Mouse (Mus musculus) MN1 (cell line): ENCODE measurements around the gene Anxa9.

ENCODE experiments used
- DNase-seq: peaks from one replicate; pipeline ENCODE4 v3.0.0-alpha.2; 2016; ENCODE audit warnings: low spot score

The Anxa9 gene

DNA sequence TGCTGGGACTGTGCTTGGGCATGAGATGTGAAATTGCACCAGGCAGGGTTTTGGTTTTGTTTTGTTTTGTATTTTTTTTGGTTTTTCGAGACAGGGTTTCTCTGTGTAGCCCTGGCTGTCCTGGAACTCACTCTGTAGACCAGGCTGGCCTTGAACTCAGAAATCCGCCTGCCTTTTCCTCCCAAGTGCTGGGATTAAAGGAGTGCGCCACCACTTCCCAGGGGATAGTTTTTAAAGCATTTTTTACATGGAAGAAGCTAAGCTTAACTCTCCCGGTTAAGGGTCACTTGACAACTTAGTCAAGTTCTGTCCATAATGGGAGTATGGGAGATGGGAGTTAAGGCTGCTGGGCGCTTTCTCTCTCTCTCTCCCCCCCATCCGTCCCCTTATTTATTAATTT lies 7.1 kb upstream of the Anxa9 start:
- DNase-seq, result peak; percentile 45

DNA sequence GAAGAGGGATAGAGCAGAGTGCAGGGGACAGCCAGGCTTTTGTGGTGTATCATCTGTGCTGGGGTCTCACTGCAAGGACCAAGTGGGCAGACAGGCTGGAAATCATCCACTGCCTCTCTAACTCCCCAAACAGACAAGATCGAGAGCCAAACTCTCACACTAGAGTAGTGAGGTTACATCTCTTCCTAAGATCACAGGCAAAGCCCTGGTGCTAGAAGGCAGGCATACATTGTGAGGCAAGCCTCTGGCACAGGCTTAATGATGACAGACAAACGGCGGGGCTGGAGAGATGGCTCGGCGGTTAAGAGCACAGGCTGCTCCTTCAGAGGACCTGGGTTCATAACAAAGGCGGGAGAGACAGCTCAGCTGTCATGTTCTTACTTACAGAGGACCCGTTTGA lies 6.5 kb upstream of the Anxa9 start:
- DNase-seq, result peak; percentile 44

DNA sequence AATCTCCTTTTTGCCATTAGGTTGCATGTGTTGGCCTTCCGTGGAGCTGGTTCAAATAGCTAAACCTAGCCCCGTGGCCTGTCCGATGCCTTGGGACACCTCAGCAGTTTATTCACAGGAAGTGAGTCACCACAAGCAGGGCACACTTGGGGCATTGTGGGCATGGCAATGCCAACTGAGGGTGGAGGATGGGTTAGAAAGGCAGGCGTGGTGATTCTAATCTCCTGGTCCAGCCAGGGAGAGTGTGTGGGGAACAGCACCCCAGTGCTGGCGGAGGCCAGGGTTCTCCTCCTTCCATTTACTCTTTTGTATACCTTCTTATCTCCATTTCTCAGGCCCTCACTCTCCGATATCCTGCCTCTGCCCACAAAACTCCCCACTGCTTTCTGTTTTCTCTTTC lies 5.6 kb upstream of the Anxa9 start:
- peak; percentile 83 for DNase-seq

DNA sequence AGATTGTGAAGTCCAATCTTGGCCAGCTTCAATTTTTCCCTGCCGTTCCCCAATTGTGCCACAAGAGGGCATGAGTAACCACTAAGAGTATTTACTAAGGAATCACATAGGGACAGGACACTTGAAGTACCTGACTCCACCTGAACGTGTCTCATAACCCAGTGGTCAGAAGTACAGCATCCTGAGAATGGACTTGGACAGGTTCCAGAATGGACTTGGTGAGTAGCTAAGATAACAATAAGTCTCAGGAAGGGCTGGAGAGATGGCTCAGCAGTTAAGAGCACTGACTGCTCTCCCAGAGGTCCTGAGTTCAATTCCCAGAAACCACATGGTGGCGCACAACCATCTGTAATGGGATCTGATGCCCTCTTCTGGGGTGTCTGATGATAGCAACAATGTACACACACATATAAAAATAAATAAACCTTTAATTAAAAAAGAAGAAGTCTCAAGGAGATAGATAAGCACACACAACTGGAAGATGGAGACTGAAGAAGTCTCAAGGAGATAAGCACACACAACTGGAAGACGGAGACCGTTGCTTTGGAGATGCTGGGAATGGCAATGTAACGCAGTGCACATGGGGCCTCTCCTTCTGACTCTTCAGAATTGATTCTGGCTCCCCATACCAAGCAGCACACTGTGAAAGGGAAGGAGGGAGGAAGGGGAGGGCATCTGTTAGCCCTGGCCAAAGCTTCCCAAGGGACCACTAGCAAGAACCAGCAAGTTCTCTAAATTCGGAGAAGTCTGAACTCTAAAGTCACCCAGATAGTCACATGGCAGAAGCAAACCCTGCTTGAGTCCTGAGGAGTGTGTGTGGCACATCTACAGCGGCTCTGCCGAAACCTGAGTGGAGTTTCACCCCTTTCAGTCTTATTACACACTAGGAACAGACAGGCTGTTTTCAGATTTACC lies 4.2 kb upstream of the Anxa9 start:
- DNase-seq, result peak; percentile 84

DNA sequence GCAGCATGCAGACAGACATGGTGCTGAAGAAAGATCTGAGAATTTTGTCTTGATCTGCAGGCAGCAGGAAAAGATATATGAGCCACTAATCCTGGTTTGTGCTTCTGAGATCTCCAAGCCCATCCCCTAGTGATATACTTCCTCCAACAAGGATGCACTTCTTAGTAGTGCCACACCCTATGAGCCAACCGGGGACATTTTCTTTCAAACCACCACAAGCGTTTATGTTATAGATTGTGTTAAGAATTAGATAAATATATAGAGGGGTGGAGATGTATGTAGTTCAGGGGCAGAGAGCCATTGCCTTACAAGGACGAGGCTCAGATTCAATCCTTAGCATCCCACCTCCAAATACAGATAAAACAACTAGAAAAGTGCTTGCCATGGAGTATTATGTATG lies 3.5 kb upstream of the Anxa9 start:
- DNase-seq, result no peak

DNA sequence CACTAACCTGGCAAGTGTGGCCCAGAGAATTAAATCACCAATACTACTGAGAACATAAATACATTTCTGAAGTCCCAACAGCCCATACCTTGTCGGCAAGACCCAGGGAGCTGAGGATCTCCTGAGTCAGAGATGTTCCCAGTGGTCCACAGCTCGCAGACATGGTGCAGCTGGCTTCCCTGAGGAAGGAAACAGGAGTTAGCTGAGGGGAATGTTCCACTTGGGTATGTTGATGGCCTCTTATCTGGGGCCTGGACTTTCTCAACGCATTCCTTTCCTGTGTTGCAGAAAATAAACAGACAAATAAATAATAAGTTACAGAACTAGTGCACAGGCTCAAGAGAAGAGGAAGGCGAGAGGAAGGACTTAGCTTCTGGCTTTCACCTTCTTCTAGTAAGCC lies 732 bp downstream of the Anxa9 start:
- no peak for DNase-seq

DNA sequence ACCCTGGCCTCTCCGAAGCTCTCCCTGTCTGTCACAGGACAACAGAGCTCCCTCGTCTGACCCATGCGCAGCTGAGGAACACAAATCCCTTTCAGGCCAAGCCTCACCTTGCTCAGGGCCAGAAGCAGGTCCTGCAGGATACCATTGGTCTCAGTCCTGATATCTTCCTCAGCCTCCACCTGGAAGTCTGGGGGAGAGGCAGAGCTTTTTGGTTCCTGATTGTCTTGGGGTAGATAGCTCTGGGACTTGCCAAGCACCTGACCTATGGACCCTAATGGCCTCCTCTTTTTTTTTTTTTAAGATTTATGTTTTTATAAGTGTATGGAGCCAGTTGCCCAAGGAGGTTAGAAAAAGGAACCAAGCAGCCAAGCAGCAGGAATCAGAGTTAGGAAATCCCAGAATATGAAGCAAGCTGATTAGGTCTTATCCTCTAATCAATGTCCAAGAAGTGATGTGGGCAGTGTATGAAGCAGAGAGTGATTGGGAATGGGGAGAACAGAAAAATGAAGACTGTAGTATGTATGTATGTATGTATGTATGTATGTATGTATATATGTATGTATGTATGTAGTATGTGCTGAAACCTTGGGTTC lies 5.7 kb downstream of the Anxa9 start:
- DNase-seq, result no peak

DNA sequence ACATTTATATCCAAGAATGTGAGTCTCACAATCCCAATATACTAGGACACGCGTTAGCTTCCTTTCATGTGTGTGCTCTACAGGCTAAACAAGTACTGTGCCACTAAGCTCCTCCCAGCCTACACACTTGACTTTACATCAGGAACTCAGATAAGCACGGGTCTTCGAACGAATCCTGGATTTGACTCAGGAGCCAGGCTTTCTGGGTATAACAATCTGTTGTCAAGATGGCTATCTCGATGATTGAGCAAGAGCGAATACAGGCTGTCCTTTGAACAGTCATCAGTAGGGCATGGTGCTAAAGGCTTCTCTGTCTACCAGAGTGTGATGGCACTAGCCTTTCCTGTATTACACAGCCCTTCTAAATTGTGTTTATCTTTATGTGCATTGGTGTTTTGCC lies 9.0 kb downstream of the Anxa9 start:
- DNase-seq, result no peak

DNA sequence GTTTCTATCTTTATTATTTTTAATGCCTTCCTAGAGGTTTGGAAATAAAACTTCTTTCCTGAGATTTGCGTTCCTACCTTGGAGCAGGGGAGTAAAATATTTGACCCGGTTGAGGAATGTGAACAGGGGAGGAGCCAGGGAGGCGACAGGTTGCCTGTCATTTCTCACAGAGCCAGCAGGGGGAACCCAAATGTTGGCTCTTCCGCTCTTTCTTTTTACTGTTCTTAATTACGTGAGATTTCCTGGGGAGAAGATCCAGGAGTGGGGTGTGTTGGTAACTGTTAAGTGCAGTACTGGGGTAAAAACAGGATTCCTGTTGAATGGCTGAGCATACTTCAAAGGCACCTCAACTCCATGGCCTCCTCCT lies 10.9 kb downstream of the Anxa9 start:
- peak; percentile 53 for DNase-seq

DNA sequence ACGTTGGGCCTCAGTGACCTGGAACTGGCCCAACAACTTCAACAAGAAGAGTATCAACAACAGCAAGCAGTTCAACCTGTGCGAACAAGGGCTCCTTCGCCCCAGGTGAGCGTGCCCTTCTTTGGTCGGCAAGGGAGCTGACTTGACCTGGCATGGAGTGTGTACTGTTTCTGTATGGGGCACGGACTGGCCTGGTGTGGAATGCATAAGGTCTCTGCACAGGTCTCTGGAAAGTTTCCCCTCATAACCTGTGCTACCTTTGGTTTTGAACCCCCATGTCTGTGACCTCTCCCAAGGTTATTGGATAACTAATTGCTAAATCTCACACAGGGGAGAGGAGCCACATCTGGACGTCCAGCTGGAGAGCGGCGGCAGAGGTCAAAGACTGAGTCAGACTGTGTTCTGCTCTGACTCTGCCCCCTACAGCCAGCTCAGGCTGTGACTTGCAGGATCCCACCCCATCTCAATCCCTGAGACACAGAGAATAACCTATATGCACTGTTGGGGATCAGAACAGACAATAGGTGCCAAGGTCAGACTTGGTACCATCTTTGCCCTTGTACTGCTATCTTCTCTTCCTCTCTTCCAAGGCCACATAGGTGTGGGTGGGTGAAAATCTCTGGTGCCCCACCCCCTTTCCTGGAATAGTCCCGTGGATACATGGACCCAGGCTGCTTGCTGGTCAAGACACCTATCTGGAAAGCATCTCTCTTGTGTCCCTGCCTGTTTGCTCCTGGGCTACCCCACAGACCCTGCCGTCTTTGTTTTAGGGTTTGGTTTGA lies 11.5 kb downstream of the Anxa9 start:
- no peak for DNase-seq

DNA sequence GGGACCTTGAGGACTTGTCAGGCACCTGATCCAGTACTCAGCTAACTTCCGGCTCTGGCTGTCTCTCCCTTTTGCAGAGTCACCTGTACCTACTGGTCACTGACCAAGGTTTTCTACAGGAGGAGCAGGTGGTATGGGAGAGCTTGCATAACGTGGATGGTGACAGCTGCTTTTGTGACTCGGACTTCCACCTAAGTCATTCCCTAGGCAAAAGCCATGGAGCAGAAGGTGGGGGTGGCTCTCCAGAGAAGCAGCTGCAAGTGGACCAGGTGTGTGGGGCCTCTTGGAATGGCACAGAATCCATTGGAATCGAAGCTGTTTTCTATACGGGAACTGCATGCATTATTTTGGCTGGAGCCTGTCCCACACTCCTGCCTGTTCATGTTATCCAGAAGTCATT lies 12.3 kb downstream of the Anxa9 start:
- DNase-seq, result no peak

DNA sequence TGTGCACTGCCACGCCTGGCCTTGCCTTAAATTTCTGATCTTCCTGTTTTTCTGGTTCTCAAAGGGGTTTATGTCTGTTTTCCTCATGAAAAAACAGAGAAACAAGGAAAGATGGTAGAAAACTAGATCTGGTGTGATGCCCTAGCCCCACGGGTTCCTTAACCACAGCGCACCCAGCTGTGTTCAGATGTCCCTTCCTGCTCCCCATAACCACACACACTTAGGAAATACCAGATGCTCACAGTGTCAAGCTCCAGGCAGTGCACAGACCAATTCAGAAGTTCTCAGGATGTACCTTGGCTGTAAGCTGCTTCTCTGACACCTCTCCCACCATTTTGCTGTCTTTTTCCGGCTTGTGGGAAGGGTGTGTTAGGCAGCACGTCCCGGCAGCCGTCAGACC lies 12.7 kb downstream of the Anxa9 start:
- no peak for DNase-seq

DNA sequence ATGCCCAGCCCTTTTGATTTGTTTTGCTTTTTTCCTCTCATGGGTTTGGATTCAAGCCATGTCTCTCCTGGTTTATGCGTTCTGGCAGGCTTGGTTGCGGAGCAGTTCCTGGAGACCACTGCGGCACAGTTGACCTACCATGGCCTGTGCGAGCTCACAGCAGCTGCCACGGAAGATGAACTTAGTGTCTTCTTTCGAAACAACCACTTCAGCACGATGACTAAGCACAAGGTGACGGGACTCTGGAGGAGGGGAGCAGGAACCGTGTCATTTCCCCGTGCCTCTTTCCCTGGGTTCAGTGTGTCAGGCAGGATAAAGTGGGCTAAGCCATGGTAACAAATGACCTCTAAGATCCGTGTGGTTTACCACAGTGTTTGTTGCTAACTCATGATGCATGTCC lies 13.4 kb downstream of the Anxa9 start:
- no peak for DNase-seq

DNA sequence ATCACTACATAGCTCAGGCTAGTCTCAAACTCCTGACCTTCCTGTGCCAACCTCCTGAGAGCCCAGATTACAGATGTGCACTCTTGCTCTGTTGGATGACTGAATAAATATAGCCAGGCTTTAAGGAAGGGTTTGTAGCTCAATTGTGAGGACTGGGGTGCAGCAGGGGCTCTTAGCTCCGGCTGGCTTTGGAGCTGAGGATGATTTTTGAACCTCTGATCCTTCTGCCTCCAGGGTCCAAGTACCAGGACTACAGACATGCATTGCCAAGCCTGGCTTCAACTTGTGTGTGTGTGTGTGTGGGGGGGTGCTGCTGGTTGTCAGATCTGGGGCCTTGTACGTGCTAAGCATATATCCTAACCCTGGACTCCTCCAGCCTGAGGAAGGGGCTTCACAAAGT lies 14.1 kb downstream of the Anxa9 start:
- DNase-seq, result no peak

DNA sequence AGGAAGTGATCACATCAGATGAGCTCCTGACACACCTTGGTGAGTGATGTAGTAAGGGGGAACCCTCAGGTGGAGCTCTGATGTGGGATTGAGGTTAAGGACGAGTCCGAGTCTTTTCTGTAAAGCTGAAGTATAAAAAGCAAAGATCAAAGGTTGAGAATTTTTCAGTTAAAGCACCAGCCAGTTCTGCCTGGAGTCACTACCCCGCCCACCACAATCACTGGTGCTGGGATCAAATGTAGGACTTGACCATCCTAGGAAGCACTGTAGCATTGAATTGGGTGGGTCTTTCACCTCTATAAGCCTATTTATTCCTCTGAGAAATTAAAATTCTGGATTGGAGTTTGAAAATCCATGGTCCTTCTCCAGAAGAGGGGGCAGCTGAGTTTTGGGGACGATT lies 15.9 kb downstream of the Anxa9 start:
- no peak for DNase-seq

DNA sequence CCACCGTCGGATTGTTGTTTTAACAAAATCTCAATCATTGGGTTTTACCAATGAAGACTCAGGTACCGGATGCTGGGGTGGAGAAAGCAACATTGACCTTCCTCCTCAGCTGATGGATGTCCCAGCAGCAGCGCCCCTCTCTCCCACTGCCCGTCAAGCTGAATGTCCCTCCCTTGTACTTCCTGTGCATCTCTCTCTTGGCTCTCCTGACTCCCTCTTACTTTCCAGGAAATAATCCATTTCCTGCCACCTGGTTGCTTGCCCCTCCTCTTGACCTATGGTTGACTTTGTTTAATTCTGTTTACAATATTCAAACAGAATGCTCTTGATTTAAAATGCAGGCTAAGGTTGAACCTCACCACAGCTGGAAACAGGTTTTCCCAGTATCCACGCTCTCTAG lies 16.8 kb downstream of the Anxa9 start:
- no peak for DNase-seq

DNA sequence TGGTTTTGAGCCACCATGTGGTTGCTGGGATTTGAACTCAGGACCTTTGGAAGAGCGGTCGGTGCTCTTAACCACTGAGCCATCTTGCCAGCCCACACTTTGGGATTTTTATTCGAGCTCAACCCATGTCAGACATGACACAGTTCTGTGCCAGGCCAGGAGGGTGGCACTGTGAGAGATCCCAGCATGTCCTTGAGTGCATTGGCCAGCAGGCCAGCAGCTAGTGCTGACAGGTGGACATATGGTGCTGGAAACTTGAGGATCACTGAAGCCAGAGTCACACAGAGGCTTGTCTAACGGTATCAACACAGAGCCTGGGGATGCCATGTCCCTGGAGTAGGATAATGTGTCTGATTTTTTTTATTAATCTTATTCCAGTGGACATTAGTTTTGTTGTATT lies 17.6 kb downstream of the Anxa9 start:
- DNase-seq, result no peak

DNA sequence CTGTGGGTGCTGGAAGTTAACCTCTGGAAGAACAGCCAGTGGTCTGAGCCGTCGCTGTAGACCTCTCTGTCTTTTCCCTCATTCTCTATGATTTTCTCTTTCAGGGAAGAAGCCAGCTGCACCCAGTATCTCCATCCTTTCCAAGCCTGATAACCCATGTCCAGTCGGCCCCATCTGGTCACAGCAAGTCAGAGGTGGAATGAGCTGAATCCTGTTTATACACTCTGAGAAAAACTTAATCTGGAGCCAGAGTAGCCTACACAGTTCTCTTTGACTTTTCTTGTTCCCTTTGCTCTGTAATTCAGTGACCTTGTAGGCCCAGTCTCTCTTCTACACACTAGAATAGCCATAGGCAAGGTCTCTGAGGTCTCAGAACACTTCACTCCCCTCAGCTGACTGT lies 19.4 kb downstream of the Anxa9 start:
- DNase-seq, result no peak

DNA sequence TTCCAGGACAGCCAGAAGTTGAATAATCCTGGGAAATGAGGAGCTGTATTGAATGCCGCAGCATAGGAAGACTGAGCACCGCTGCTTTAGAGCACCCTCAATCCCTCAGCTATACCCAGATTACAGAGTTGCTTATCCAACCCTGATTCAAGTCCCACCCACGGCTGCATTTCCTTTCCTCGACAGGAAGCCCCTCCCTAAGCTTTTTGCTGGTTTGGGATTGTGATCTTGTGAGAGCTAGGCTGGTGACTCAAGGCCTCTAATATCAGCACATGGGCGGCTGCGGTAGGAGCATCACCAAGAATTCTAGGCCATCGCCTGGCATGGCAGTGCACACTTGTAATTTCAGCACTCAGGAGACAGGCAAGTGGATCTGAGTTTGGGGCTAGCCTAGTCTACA lies 20.5 kb downstream of the Anxa9 start:
- DNase-seq, result no peak

DNA sequence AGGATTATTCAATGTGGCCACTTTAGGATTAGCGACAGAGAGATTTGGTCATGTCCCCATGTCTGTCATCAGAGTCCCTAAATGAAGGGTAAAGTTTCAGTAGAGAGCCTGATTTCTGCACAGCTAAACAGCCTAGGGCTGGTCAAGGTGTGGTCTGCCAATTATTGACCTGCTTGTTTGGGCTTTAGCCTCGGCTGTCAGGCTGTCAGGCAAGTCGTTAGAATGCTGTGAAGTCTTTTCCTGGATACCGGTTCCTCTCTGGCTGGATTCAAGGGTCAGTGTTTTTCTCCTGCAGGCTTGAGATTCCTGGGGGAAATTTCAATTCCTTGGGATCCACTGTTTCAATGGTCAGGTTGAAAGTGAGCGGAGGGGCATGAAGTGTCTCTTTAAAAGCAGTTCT lies 21.0 kb downstream of the Anxa9 start:
- DNase-seq, result no peak

DNA sequence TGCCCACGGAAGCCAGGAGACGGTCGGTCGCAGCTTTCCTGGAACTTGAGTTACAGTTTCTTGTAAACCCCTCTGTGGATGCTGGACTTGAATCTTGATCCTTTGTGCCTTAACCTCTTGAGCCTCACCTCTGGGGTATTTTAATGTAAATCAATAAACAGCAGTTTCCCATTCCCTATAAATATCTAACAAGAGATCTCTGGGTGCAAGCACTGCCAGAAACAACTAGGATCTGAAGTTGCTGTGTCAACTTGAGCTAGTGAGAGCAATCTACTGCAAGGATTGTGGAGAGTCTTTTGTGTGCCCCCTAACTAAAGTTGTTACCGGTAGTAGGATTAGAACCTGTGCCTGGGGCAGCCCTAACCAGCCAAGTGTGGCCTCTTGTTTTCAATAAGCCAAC lies 21.6 kb downstream of the Anxa9 start:
- no peak for DNase-seq

DNA sequence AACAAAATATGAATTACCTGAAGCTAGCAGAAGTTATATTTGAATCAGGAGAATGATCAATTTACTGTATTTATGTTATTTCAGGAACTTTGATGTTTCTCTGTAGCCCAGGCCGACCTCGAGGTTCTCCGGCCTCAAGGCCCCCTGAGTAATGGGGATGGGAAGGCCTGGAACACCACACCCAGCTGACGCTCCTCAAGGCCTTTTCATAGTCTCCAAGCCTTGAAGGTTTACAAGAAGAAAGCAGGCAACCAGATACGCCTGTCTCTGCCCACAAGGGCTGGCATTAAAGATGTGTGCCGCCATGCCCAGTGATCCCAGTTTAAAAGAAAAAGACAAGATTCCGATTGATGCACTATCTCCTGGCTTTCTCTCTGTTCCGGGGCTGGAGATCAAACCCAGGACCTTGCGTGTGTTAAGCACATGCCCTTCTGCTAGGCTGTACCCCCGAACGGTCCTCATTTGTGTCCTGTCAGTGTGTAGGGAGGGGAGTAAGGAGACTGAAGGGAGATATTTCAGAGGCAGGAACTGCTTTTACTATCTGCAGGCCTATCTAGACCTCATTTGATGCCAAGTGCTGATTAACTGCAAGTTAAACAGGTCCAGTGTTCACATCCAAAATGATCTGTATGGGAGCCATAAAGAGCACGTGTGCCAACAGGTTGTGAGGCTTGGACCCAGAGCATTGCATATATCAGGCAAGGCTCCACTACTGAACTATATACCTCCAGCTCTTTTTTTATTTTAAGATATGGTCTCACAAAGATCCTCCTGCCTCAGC lies 22.3 kb downstream of the Anxa9 start:
- no peak for DNase-seq
